Mouse (Mus musculus): ENCODE measurements around the gene Gm9821.

Gene Gm9821

GRCm38 (mm10) chr2:91948792-91949241 lies 3.3 kb downstream of the Gm9821 start:
- no peak for DNase-seq (ENCODE audit: low spot score in 2 of 2)

- DNase-seq (ENCODE audit: low spot score in 2 of 2), result peak; percentile 48 to 49
These were observed 4.1 kb downstream of the Gm9821 start for GRCm38 (mm10) chr2:91949411-91950274.

- peak; percentile 70 to 74 for DNase-seq (ENCODE audit: low spot score in 2 of 2)
These were observed 5.0 kb downstream of the Gm9821 start for GRCm38 (mm10) chr2:91950275-91951085.

GRCm38 (mm10) chr2:91953825-91954224 lies 8.3 kb downstream of the Gm9821 start:
- no peak for DNase-seq (ENCODE audit: low spot score in 2 of 2)

- DNase-seq (ENCODE audit: low spot score in 2 of 2), result no peak
These were observed 9.7 kb downstream of the Gm9821 start for GRCm38 (mm10) chr2:91955121-91955591.

- DNase-seq (ENCODE audit: low spot score in 2 of 2), result no peak
These were observed 10.4 kb downstream of the Gm9821 start for GRCm38 (mm10) chr2:91955875-91956274.

- peak; percentile 42 to 44 for DNase-seq (ENCODE audit: low spot score in 2 of 2)
These were observed 11.6 kb downstream of the Gm9821 start for GRCm38 (mm10) chr2:91957096-91957495.

- DNase-seq (ENCODE audit: low spot score in 2 of 2), result no peak
These were observed 12.5 kb downstream of the Gm9821 start for GRCm38 (mm10) chr2:91958049-91958448.

- DNase-seq (ENCODE audit: low spot score in 2 of 2), result peak in 1 of 2 experiments; percentile 47
These were observed 13.4 kb downstream of the Gm9821 start for GRCm38 (mm10) chr2:91958701-91959457.

- no peak for DNase-seq (ENCODE audit: low spot score in 2 of 2)
These were observed 14.3 kb downstream of the Gm9821 start for GRCm38 (mm10) chr2:91959544-91960410.

- no peak for DNase-seq (ENCODE audit: low spot score in 2 of 2)
These were observed 15.0 kb downstream of the Gm9821 start for GRCm38 (mm10) chr2:91960459-91960858.

GRCm38 (mm10) chr2:91961901-91962761 lies 16.6 kb downstream of the Gm9821 start:
- DNase-seq (ENCODE audit: low spot score in 2 of 2), result peak; percentile 60 to 61

GRCm38 (mm10) chr2:91962864-91963401 lies 17.4 kb downstream of the Gm9821 start:
- DNase-seq (ENCODE audit: low spot score in 2 of 2), result peak in 1 of 2 experiments; percentile 27

GRCm38 (mm10) chr2:91963443-91963932 lies 18.0 kb downstream of the Gm9821 start:
- peak; percentile 91 to 95 for DNase-seq (ENCODE audit: low spot score in 2 of 2)

GRCm38 (mm10) chr2:91964610-91965204 lies 19.2 kb downstream of the Gm9821 start:
- no peak for DNase-seq (ENCODE audit: low spot score in 2 of 2)

- peak; percentile 85 for DNase-seq (ENCODE audit: low spot score in 2 of 2)
These were observed 19.9 kb downstream of the Gm9821 start for GRCm38 (mm10) chr2:91965417-91965816.

GRCm38 (mm10) chr2:91966367-91966766 lies 20.9 kb downstream of the Gm9821 start:
- no peak for DNase-seq (ENCODE audit: low spot score in 2 of 2)

GRCm38 (mm10) chr2:91967962-91968361 lies 22.5 kb downstream of the Gm9821 start:
- no peak for DNase-seq (ENCODE audit: low spot score in 2 of 2)
